Mouse (Mus musculus) CH12.LX (cell line): ENCODE data around the gene Tsc22d4. TPM values are rescaled to one million over a fixed set of nuclear protein-coding genes. Genes with fewer than 3 reads are reported as not detected.

Source experiments
- DNase-seq: peaks from one replicate; pipeline ENCODE4 v3.0.0-alpha.2; 2013; ENCODE audit errors: extremely low read depth
- H3K27ac ChIP-seq: 2 replicates; pipeline ENCODE4 v1.5.1; 2012; ENCODE audit warnings: low read depth, mild to moderate bottlenecking, control low read depth, moderate library complexity; ENCODE audit not compliant: insufficient read depth
- H3K27me3 ChIP-seq: replicated peaks from 2 replicates; pipeline ENCODE3; 2012; ENCODE audit warnings: inconsistent platforms
- H3K36me3 ChIP-seq, 2 experiments: replicated peaks in 1 of 2; 2 replicates each; pipeline versions ENCODE3 to v1.6.1; 2012; ENCODE audit warnings: inconsistent platforms in 1 of 2, low read length in 1 of 2, mild to moderate bottlenecking in 1 of 2, mixed read lengths in 1 of 2, moderate library complexity in 1 of 2; ENCODE audit not compliant: control insufficient read depth in 1 of 2, insufficient read depth in 1 of 2
- H3K4me1 ChIP-seq, 2 experiments: 2 replicates each; pipeline ENCODE4 v1.6.1; 2012; ENCODE audit warnings: inconsistent platforms in 1 of 2, moderate library complexity in 1 of 2; ENCODE audit not compliant: insufficient read depth in 2 of 2, control insufficient read depth in 1 of 2
- H3K4me2 ChIP-seq: 2 replicates; pipeline ENCODE4 v1.6.1; 2012; ENCODE audit warnings: low read depth, mild to moderate bottlenecking, control low read depth; ENCODE audit not compliant: poor library complexity, insufficient read depth, severe bottlenecking
- H3K4me3 ChIP-seq, 3 experiments: fragments of 150-350 bp in 1 of 3; sonication (generic) in 1 of 3; replicated peaks in 1 of 3; 2 replicates each; pipeline versions ENCODE3 to v1.5.1; 2011 to 2012; ENCODE audit warnings: low read depth in 2 of 3, low read length in 2 of 3, mild to moderate bottlenecking in 2 of 3, moderate library complexity in 2 of 3, control low read depth in 1 of 3, improper control_type of control experiment in 1 of 3, inconsistent platforms in 1 of 3, mixed read lengths in 1 of 3; ENCODE audit not compliant: poor library complexity in 1 of 3
- H3K79me2 ChIP-seq: replicated peaks from 2 replicates; pipeline ENCODE4 v1.6.1; 2012; ENCODE audit warnings: mild to moderate bottlenecking, moderate library complexity; ENCODE audit not compliant: control insufficient read depth, poor library complexity, insufficient read depth, severe bottlenecking; ENCODE audit errors: extremely low read depth
- H3K9ac ChIP-seq: 2 replicates; pipeline ENCODE4 v1.6.1; 2012; ENCODE audit warnings: low read depth, mild to moderate bottlenecking, control low read depth, moderate library complexity; ENCODE audit not compliant: insufficient read depth
- H3K9me3 ChIP-seq: replicated peaks from 2 replicates; pipeline ENCODE3; 2012; ENCODE audit warnings: low read length, inconsistent platforms, mixed read lengths
- BHLHE40 ChIP-seq: IDR thresholded peaks from 2 replicates; pipeline ENCODE4 v1.6.1; 2011; ENCODE audit warnings: mild to moderate bottlenecking, low read depth, low read length, improper control_type of control experiment
- CHD2 ChIP-seq: IDR thresholded peaks from 2 replicates; pipeline ENCODE4 v1.6.1; 2011; ENCODE audit warnings: low read length, improper control_type of control experiment
- E2F4 ChIP-seq: IDR thresholded peaks from 2 replicates; pipeline ENCODE4 v1.6.1; 2011; ENCODE audit warnings: low read depth, low read length, improper control_type of control experiment; ENCODE audit not compliant: insufficient replicate concordance
- ELF1 ChIP-seq: IDR thresholded peaks from 2 replicates; pipeline ENCODE4 v1.6.1; 2014; ENCODE audit warnings: low read depth, mild to moderate bottlenecking, inconsistent platforms, low read length, improper control_type of control experiment
- GABPA ChIP-seq: IDR thresholded peaks from 2 replicates; pipeline ENCODE4 v1.6.1; 2012; ENCODE audit warnings: low read depth, low read length, improper control_type of control experiment, inconsistent platforms; ENCODE audit not compliant: insufficient replicate concordance
- KAT2A ChIP-seq: IDR thresholded peaks from 2 replicates; pipeline ENCODE4 v1.6.1; 2012; ENCODE audit warnings: low read length, improper control_type of control experiment, inconsistent platforms; ENCODE audit not compliant: insufficient replicate concordance
- MAFK ChIP-seq: IDR thresholded peaks from 2 replicates; pipeline ENCODE4 v1.6.1; 2011; ENCODE audit warnings: low read length, improper control_type of control experiment; ENCODE audit not compliant: insufficient replicate concordance
- MAX ChIP-seq: IDR thresholded peaks from 2 replicates; pipeline ENCODE4 v1.6.1; 2011; ENCODE audit warnings: low read length, improper control_type of control experiment
- MEF2A ChIP-seq: IDR thresholded peaks from 2 replicates; pipeline ENCODE4 v1.6.1; 2014; ENCODE audit warnings: low read depth, mild to moderate bottlenecking, inconsistent platforms, low read length, improper control_type of control experiment, borderline replicate concordance
- MYC ChIP-seq: IDR thresholded peaks from 2 replicates; pipeline ENCODE4 v1.6.1; 2011; ENCODE audit warnings: low read depth, mild to moderate bottlenecking, improper control_type of control experiment, low read length
- NRF1 ChIP-seq: IDR thresholded peaks from 2 replicates; pipeline ENCODE4 v1.6.1; 2014; ENCODE audit warnings: low read depth, mild to moderate bottlenecking, inconsistent platforms, low read length, improper control_type of control experiment, moderate library complexity
- PAX5 ChIP-seq: IDR thresholded peaks from 2 replicates; pipeline ENCODE4 v1.6.1; 2012; ENCODE audit warnings: low read length, inconsistent platforms, mixed read lengths
- POLR2A ChIP-seq: IDR thresholded peaks from 2 replicates; pipeline ENCODE4 v1.6.1; 2011; ENCODE audit warnings: low read depth, mild to moderate bottlenecking, improper control_type of control experiment, low read length
- POLR2AphosphoS2 ChIP-seq: IDR thresholded peaks from 2 replicates; pipeline ENCODE4 v1.6.1; 2011; ENCODE audit warnings: low read depth, low read length, improper control_type of control experiment
- RCOR1 ChIP-seq: conservative IDR thresholded peaks from 2 replicates; pipeline ENCODE4 v1.6.1; 2012; ENCODE audit warnings: low read depth, mild to moderate bottlenecking, inconsistent platforms, low read length, improper control_type of control experiment
- SIN3A ChIP-seq: IDR thresholded peaks from 2 replicates; pipeline ENCODE4 v1.6.1; 2012; ENCODE audit warnings: low read length, improper control_type of control experiment, inconsistent platforms
- SMC3 ChIP-seq: IDR thresholded peaks from 2 replicates; pipeline ENCODE4 v1.6.1; 2011; ENCODE audit warnings: low read depth, low read length, improper control_type of control experiment
- TBP ChIP-seq: conservative IDR thresholded peaks from 2 replicates; pipeline ENCODE4 v1.6.1; 2011; ENCODE audit warnings: low read depth, low read length, improper control_type of control experiment
- USF1 ChIP-seq: IDR thresholded peaks from 2 replicates; pipeline ENCODE4 v1.6.1; 2014; ENCODE audit warnings: low read depth, mild to moderate bottlenecking, inconsistent platforms, low read length, improper control_type of control experiment
- USF2 ChIP-seq: conservative IDR thresholded peaks from 2 replicates; pipeline ENCODE4 v1.6.1; 2011; ENCODE audit warnings: low read depth, low read length, improper control_type of control experiment
- ZC3H11A ChIP-seq: IDR thresholded peaks from 2 replicates; pipeline ENCODE4 v1.6.1; 2012; ENCODE audit warnings: low read depth, mild to moderate bottlenecking, inconsistent platforms, low read length, improper control_type of control experiment
- ZKSCAN1 ChIP-seq: IDR thresholded peaks from 2 replicates; pipeline ENCODE4 v1.6.1; 2012; ENCODE audit warnings: low read depth, inconsistent platforms, low read length, improper control_type of control experiment, borderline replicate concordance
- ZMIZ1 ChIP-seq: IDR thresholded peaks from 2 replicates; pipeline ENCODE4 v1.6.1; 2012; ENCODE audit warnings: low read depth, mild to moderate bottlenecking, inconsistent platforms, low read length, improper control_type of control experiment
- dilution Hi-C: fragments of 300-500 bp; cut with MboI; formaldehyde crosslinking; loops from 2 replicates; pipeline ENCODE4 v1.14.3; 2020; ENCODE audit warnings: low sequenced_read_pairs; ENCODE audit not compliant: extremely low pct_unique_long_range_greater_than_20kb, extremely low pct_ligation_motif_present
- in situ Hi-C: fragments of 300-500 bp; cut with MboI; formaldehyde crosslinking; loops from 3 replicates; pipeline ENCODE4 v1.14.3; 2019; ENCODE audit warnings: low sequenced_read_pairs, low pct_ligation_motif_present, low pct_unique_long_range_greater_than_20kb, mixed read lengths
- polyA plus RNA-seq: library from polyadenylated mRNA; unstranded; fragments of >175 nt; gene quantifications from 2 replicates; pipeline ENCODE4 v1.2.1, GENCODE M21; 2012; ENCODE audit warnings: low read depth; ENCODE audit not compliant: insufficient read length
- total RNA-seq, 2 experiments: library from RNA; depleted of rRNA; stranded (reverse); fragments of 300-350 nt in 1 of 2; fragments of >200 nt in 1 of 2; gene quantifications; 2 replicates each; pipeline ENCODE4 v1.2.3; 2012 to 2014

Tsc22d4 gene
- total and polyA plus RNA-seq, 3 experiments, result 28.2 to 103 (median 39.9) TPM

GRCm38 (mm10) chr5:137779053-137779933 lies 33.8 kb downstream of the Tsc22d4 start (continued):
- TF ChIP-seq E2F4, result no peak
- TF ChIP-seq POLR2AphosphoS2, result no peak; the same call in 1 of the 2 replicates
- TF ChIP-seq PAX5, result no peak
- TF ChIP-seq POLR2A, result no peak
- no peak; the same call in 1 of the 2 replicates for TF ChIP-seq CHD2
- TF ChIP-seq RCOR1, result no peak
- no peak for TF ChIP-seq TBP
- TF ChIP-seq USF2, result no peak
- no peak for TF ChIP-seq MEF2A
- 0 out of 2 replicates have a peak, but pooled peaks have one; percentile 13 for TF ChIP-seq NRF1
- TF ChIP-seq KAT2A, result no peak
- TF ChIP-seq GABPA, result no peak
- TF ChIP-seq MAX, result no peak
- TF ChIP-seq BHLHE40, result no peak
- no peak for TF ChIP-seq ELF1
- TF ChIP-seq ZMIZ1, result no peak
- TF ChIP-seq USF1, result no peak
- TF ChIP-seq MYC, result no peak
- no peak for TF ChIP-seq MAFK

- Histone ChIP-seq H3K27me3 (no peaks in the 10 kb centered on the region), H3K4me3 (no peak overlapping the region), H3K4me1 (peaks cover 20 to 67% of the 10 kb centered on the region in 2 experiments), H3K4me2 (no peak overlapping the region), H3K36me3 (peaks cover 35 to 55% of the 10 kb centered on the region in 2 experiments), H3K9me3 (no peaks in the 10 kb centered on the region), H3K9ac (no peak overlapping the region), H3K79me2 (peaks cover 39% of the 10 kb centered on the region), H3K27ac (no peak overlapping the region)
- in situ Hi-C loops (no loop called here), dilution Hi-C loops (no loop called here)
- no peak for TF ChIP-seq ZKSCAN1
- TF ChIP-seq SMC3, result no peak
- TF ChIP-seq ELF1, result no peak
- TF ChIP-seq SIN3A, result no peak
- no peak for TF ChIP-seq ZC3H11A
- DNase-seq, result no peak
Observed at GRCm38 (mm10) chr5:137781661-137782060, 36.1 kb downstream of the Tsc22d4 start.
